Mouse (Mus musculus) intestine, embryonic 16.5 days (tissue): ENCODE data around the gene Ttc26. TPM values are rescaled to one million over a fixed set of nuclear protein-coding genes. Genes with fewer than 3 reads are reported as not detected.

Experiments used
- ATAC-seq: fragments of 200-750 bp; cut with Nextera tagmentation; 2 replicates; pipeline ENCODE4 v1.8.0; 2017; ENCODE audit warnings: moderate TSS enrichment, moderate library complexity
- H3K27ac ChIP-seq: fragments of 300-500 bp; sonication (generic); 2 replicates; pipeline ENCODE4 v1.5.1; 2014; ENCODE audit warnings: mild to moderate bottlenecking, low read length
- H3K27me3 ChIP-seq: fragments of 300-500 bp; sonication (generic); replicated peaks from 2 replicates; pipeline ENCODE4 v1.6.1; 2014; ENCODE audit warnings: low read length, control low read depth, mixed read lengths; ENCODE audit not compliant: control insufficient read depth, insufficient read depth
- H3K36me3 ChIP-seq: fragments of 300-500 bp; sonication (generic); 2 replicates; pipeline ENCODE4 v1.6.1; 2014; ENCODE audit warnings: low read length, control low read depth; ENCODE audit not compliant: control insufficient read depth, insufficient read depth
- H3K4me1 ChIP-seq: fragments of 300-500 bp; sonication (generic); 2 replicates; pipeline ENCODE4 v1.6.1; 2014; ENCODE audit warnings: low read length, control low read depth, mixed read lengths; ENCODE audit not compliant: control insufficient read depth, insufficient read depth
- H3K4me2 ChIP-seq: fragments of 300-500 bp; sonication (generic); 2 replicates; pipeline ENCODE4 v1.6.1; 2014; ENCODE audit warnings: low read depth, low read length, control low read depth
- H3K4me3 ChIP-seq: fragments of 300-500 bp; sonication (generic); 2 replicates; pipeline ENCODE4 v1.5.1; 2014; ENCODE audit warnings: mild to moderate bottlenecking, low read length
- H3K9ac ChIP-seq: fragments of 300-500 bp; sonication (generic); 2 replicates; pipeline ENCODE4 v1.6.1; 2014; ENCODE audit warnings: low read depth, low read length
- H3K9me3 ChIP-seq: fragments of 300-500 bp; sonication (generic); 2 replicates; pipeline ENCODE4 v1.6.1; 2016; ENCODE audit warnings: low read length, control low read depth; ENCODE audit not compliant: control insufficient read depth
- WGBS: fragments of 180-500 bp; shearing (Covaris S2); extraction: QIAGEN DNeasy Blood & Tissue Kit; methylation state at CpG from one replicate; pipeline ENCODE4 v1.1.7; 2014; 5-methylcytosine and 5-hydroxymethylcytosine counted together
- polyA plus RNA-seq: library from polyadenylated mRNA; unstranded; fragments of >200 nt; fragmentation: Nextera tagmentation; extraction: Ambion mirVana; gene quantifications from 2 replicates; pipeline ENCODE4 v1.2.1, GENCODE M21; 2015

Gene Ttc26
- polyA plus RNA-seq, result 2.5 and 3.2 TPM in 2 replicates

- H3K27ac ChIP-seq, result no peak within 1 kb of the TSS
- H3K4me2 ChIP-seq, result peak within 1 kb of the TSS; percentile 54
- H3K9ac ChIP-seq, result peak within 1 kb of the TSS; percentile 69
- peak; percentile 94 for ATAC-seq
- peak within 1 kb of the TSS; percentile 56 for H3K4me3 ChIP-seq
- no peaks in the 10 kb centered on the region for H3K36me3 ChIP-seq
- no peaks in the 10 kb centered on the region for H3K9me3 ChIP-seq
- no peaks in the 10 kb centered on the region for H3K27me3 ChIP-seq
- H3K4me1 ChIP-seq, result no peaks in the 10 kb centered on the region
- 0% methylated on average over 26 of the region's 26 CpGs for whole genome bisulfite sequencing
Observed at GRCm38 (mm10) chr6:38381129-38381771, at the start of gene Ttc26. Gene Ttc26 (plus strand): TSS chr6:38381469.

- no peak overlapping the region for H3K9ac ChIP-seq
- 56% methylated on average over 6 of the region's 6 CpGs for WGBS
- H3K4me1 ChIP-seq, result 0 out of 2 replicates have a peak, but pooled peaks cover 10% of the 10 kb centered on the region
- peak overlapping the region; percentile 43 for H3K4me2 ChIP-seq
- H3K36me3 ChIP-seq, result no peaks in the 10 kb centered on the region
- H3K27ac ChIP-seq, result peak overlapping the region; percentile 74
- ATAC-seq, result peak; percentile 91
- no peaks in the 10 kb centered on the region for H3K9me3 ChIP-seq
- no peaks in the 10 kb centered on the region for H3K27me3 ChIP-seq
- no peak overlapping the region for H3K4me3 ChIP-seq
Observed at GRCm38 (mm10) chr6:38335264-38335663, 46.0 kb upstream of the Ttc26 start.

GRCm38 (mm10) chr6:38337166-38337705 is 44.0 kb upstream of the Ttc26 start:
- H3K4me2 ChIP-seq, result no peak overlapping the region
- H3K4me1 ChIP-seq, result peaks cover 13% of the 10 kb centered on the region; the same call in 1 of the 2 replicates
- H3K9me3 ChIP-seq, result no peaks in the 10 kb centered on the region
- H3K9ac ChIP-seq, result no peak overlapping the region
- H3K27me3 ChIP-seq, result no peaks in the 10 kb centered on the region
- WGBS, result 86% methylated on average over 4 of the region's 4 CpGs
- no peak for ATAC-seq
- no peak overlapping the region for H3K27ac ChIP-seq
- H3K36me3 ChIP-seq, result no peaks in the 10 kb centered on the region
- no peak overlapping the region for H3K4me3 ChIP-seq

- Histone ChIP-seq H3K4me3 (no peak overlapping the region), H3K9me3 (no peaks in the 10 kb centered on the region), H3K9ac (no peak overlapping the region), H3K4me1 (peaks cover 13% of the 10 kb centered on the region; the same call in 1 of the 2 replicates), H3K27ac (0 out of 2 replicates have a peak overlapping the region, but pooled peaks have one; percentile 1), H3K4me2 (no peak overlapping the region), H3K27me3 (no peaks in the 10 kb centered on the region), H3K36me3 (no peaks in the 10 kb centered on the region)
- WGBS, result 64% methylated on average over 6 of the region's 6 CpGs
- peak; percentile 64 for ATAC-seq
Observed at GRCm38 (mm10) chr6:38337951-38338350, 43.3 kb upstream of the Ttc26 start.

GRCm38 (mm10) chr6:38339078-38339477 is 42.2 kb upstream of the Ttc26 start:
- no peaks in the 10 kb centered on the region for H3K9me3 ChIP-seq
- no peaks in the 10 kb centered on the region for H3K27me3 ChIP-seq
- peaks cover 20% of the 10 kb centered on the region; the same call in 1 of the 2 replicates for H3K4me1 ChIP-seq
- no peak for ATAC-seq
- 69% methylated on average over 2 of the region's 2 CpGs for WGBS
- no peak overlapping the region for H3K27ac ChIP-seq
- no peak overlapping the region for H3K4me3 ChIP-seq
- H3K4me2 ChIP-seq, result no peak overlapping the region
- H3K9ac ChIP-seq, result no peak overlapping the region
- no peaks in the 10 kb centered on the region for H3K36me3 ChIP-seq

GRCm38 (mm10) chr6:38341751-38342665 is 39.3 kb upstream of the Ttc26 start:
- ATAC-seq, result peak; percentile 39
- Histone ChIP-seq H3K9ac (no peak overlapping the region), H3K27me3 (no peaks in the 10 kb centered on the region), H3K4me2 (peak overlapping the region; percentile 36), H3K27ac (no peak overlapping the region), H3K4me1 (peaks cover 13% of the 10 kb centered on the region; the same call in 1 of the 2 replicates), H3K9me3 (no peaks in the 10 kb centered on the region), H3K36me3 (no peaks in the 10 kb centered on the region), H3K4me3 (no peak overlapping the region)
- WGBS, result 33% methylated on average over 11 of the region's 11 CpGs

- 54% methylated on average over 8 of the region's 8 CpGs for WGBS
- ATAC-seq, result no peak
- Histone ChIP-seq H3K36me3 (no peaks in the 10 kb centered on the region), H3K27ac (no peak overlapping the region), H3K4me2 (peak overlapping the region; percentile 36; the same call in 1 of the 2 replicates), H3K4me3 (no peak overlapping the region), H3K9ac (no peak overlapping the region), H3K27me3 (no peaks in the 10 kb centered on the region), H3K9me3 (no peaks in the 10 kb centered on the region), H3K4me1 (peaks cover 13% of the 10 kb centered on the region; the same call in 1 of the 2 replicates)
Observed at GRCm38 (mm10) chr6:38342666-38342992, 38.6 kb upstream of the Ttc26 start.

GRCm38 (mm10) chr6:38343581-38343980 is 37.7 kb upstream of the Ttc26 start:
- no peak overlapping the region for H3K4me3 ChIP-seq
- no peak overlapping the region for H3K9ac ChIP-seq
- ATAC-seq, result no peak
- H3K9me3 ChIP-seq, result no peaks in the 10 kb centered on the region
- H3K4me1 ChIP-seq, result peaks cover 13% of the 10 kb centered on the region; the same call in 1 of the 2 replicates
- 46% methylated on average over 3 of the region's 3 CpGs for WGBS
- H3K4me2 ChIP-seq, result no peak overlapping the region
- H3K27me3 ChIP-seq, result no peaks in the 10 kb centered on the region
- H3K27ac ChIP-seq, result no peak overlapping the region
- no peaks in the 10 kb centered on the region for H3K36me3 ChIP-seq

GRCm38 (mm10) chr6:38344006-38344670 is 37.1 kb upstream of the Ttc26 start:
- WGBS, result 80% methylated on average over 7 of the region's 7 CpGs
- no peaks in the 10 kb centered on the region for H3K36me3 ChIP-seq
- no peak overlapping the region for H3K4me3 ChIP-seq
- no peak overlapping the region for H3K27ac ChIP-seq
- H3K9ac ChIP-seq, result no peak overlapping the region
- no peak for ATAC-seq
- no peaks in the 10 kb centered on the region for H3K27me3 ChIP-seq
- peaks cover 13% of the 10 kb centered on the region; the same call in 1 of the 2 replicates for H3K4me1 ChIP-seq
- no peaks in the 10 kb centered on the region for H3K9me3 ChIP-seq
- H3K4me2 ChIP-seq, result no peak overlapping the region
